Mouse (Mus musculus): ENCODE results near the gene Tspan32. TPM values are rescaled to one million over a fixed set of nuclear protein-coding genes. Genes with fewer than 3 reads are reported as not detected.
A peak's percentile ranks its signal among the peaks of the same experiment; 100 is the strongest.

Tspan32 gene
- under 1 TPM in 1 of 2 experiments, not detected in 1; 0.44 TPM for total RNA-seq (2021)
- long read RNA-seq, experiment 1 = 0 reads
- long read RNA-seq, experiment 2, full-length matches to known transcripts = 1 of 1 reads
- long read RNA-seq, experiment 2, partial matches to known transcripts = 0 of 1 reads
- long read RNA-seq, experiment 2, other reads (novel, unspliced or antisense) = 0 of 1 reads

DNA sequence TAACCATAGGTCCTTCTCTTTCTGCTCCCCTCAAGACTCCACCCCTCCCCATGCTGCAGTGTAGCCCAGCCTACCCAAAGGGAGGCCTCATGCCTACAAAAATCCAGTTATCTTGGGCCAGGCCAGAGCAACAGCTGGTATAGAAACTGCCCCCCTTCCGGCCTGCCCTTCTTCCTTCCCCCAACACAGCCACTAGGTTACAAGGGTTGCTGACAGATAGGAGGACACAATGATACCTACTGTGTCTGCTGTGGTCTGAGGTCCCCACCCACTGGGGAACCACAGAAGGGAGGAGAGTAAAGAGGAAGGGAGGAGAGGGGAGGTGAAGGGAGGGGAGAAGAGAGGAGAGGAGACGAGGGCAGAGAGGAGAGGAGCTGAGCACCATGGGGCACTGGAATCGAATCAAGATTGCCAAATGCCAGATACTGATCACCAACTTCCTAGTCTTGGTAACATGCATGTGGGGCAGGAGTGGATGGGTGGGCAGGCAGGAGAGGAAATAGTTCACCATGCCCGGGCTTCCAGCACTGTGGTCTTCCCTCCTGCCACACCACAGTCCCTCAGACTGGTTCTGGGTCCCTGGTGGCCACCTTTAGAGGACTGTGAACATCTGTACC is at the start of gene Tspan32:
Gene Tspan32 (plus strand): TSS at position 320 of the 617 bp plus-strand sequence.
- DNase-seq (ENCODE audit: low spot score in 2 of 2) = no peak

DNA sequence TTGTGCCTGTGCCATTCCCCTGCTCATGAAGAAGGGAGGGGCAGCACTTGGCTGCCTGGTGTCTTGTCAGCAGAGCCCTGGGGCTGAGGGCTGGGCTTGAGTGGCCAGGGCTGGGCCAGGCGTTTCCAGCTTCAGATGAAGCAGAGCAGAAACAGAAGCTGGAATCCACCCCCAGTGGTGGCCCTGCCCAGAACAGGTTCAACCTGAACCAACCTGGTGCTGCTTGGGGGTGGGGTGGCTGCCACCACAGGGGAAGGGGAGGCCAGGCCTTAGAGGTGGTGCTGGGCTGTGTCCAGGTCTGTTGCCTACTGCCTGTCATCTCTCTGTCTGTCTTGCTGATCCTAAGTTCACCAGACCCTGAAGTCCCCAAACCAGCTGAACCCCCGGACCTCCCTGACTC is 48.8 kb upstream of the Tspan32 start:
- DNase-seq (ENCODE audit: low spot score in 2 of 2) = no peak

- no peak for DNase-seq (ENCODE audit: low spot score in 2 of 2)
Measured at GRCm38 (mm10) chr7:142958817-142959216, 46.0 kb upstream of the Tspan32 start.

- no peak for DNase-seq (ENCODE audit: low spot score in 2 of 2)
Measured at GRCm38 (mm10) chr7:142959752-142960151, 45.1 kb upstream of the Tspan32 start.

GRCm38 (mm10) chr7:142967414-142967883 is 37.4 kb upstream of the Tspan32 start:
- DNase-seq (ENCODE audit: low spot score in 2 of 2) = peak; percentile 10 to 18

DNA sequence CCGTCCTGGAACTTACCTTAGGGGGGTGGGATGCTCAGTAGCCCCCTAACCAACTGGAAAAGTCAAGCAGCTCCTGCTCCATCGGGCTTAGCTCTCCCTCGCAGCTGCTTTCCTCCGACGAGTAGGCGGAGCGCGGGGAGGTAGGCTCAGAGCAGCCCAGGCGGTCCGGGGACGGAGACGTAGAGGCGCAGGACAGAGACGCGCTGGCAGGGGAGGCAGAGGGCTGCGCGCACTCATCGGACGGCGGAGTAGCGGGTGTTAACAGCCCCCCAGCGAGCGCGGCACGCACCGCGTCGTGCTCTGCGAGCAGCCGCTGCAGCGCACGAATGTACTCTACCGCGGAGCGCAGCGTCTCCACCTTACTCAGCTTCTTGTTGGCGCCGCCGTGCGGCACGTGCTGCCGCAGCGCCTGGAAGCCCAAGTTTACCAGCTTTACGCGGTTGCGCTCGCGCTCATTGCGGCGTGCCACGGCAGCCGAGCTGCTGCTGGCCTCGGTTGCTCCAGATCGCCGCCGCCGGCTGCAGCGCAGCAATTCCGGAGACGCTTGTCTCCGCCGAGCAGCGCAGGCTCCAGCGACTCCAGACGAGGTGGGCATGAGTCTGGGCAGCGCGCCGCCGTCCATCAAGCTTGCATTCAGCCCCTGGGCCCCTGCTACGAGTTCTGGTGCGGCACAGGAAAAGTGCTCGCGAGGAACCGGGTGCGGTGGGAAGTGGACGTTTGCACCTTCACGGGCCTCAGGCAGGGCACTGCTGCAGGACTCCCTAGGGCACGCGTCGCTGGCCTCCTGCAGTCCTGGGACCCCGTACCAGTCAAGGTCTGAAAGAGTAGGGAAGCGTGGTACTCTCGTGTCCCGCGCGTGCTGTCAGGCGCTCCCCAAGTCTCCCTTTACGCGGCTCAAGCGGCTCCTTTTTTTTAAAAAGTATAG is 36.7 kb upstream of the Tspan32 start:
- DNase-seq (ENCODE audit: low spot score in 2 of 2) = peak; percentile 44 to 68

- DNase-seq (ENCODE audit: low spot score in 2 of 2) = peak in 1 of 2 experiments; percentile 3
Measured at GRCm38 (mm10) chr7:142968809-142969511, 35.9 kb upstream of the Tspan32 start, which contains the start of gene Ascl2. Ascl2 (minus strand) TSS chr7:142969264.

DNA sequence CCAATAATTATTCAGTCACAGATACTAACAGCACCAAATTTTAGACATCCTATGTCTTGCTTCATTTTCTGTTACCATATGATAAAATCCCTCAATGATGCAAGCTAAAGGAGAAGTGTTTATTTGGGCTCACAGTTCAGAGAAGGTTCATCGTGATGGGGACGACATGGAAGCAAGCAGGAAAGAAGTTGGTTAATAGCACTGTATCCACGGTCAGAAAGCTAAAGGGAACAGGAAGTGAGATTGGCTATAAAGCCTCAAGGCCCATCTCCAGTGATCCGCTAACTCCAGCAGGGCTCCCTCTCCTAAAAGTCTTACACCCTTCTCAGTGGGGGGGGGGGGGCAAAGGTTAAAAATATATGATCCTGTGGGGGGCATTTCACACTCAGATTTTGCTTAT is 22.9 kb upstream of the Tspan32 start:
- DNase-seq (ENCODE audit: low spot score in 2 of 2) = no peak

GRCm38 (mm10) chr7:142985146-142985545 is 19.7 kb upstream of the Tspan32 start:
- DNase-seq (ENCODE audit: low spot score in 2 of 2) = no peak

DNA sequence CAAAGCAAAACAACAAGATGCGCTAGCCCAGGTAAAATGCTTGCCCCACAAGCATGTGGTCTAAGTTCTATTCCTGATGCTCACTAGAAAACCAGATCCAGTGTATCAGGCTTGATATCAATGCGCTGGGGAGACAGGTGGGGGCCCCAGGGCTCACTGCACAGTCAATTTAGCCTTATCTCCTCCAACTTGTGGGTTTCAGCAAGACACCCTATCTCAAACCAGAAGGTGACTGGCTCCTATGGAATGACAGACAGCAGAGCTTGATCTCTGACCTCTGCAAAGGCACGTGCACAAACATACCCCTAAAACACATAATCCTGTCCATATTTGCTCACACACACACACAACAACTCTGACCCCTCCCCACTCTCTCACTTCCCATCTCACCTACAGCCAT is 17.1 kb upstream of the Tspan32 start:
- no peak for DNase-seq (ENCODE audit: low spot score in 2 of 2)

- no peak for DNase-seq (ENCODE audit: low spot score in 2 of 2)
Measured at GRCm38 (mm10) chr7:142995004-142995403, 9.8 kb upstream of the Tspan32 start.

- DNase-seq (ENCODE audit: low spot score in 2 of 2) = no peak
Measured at GRCm38 (mm10) chr7:142995630-142996338, 9.1 kb upstream of the Tspan32 start.

GRCm38 (mm10) chr7:142996998-142997397 is 7.8 kb upstream of the Tspan32 start:
- DNase-seq (ENCODE audit: low spot score in 2 of 2) = no peak

- DNase-seq (ENCODE audit: low spot score in 2 of 2) = no peak
Measured at GRCm38 (mm10) chr7:142997403-142998150, 7.3 kb upstream of the Tspan32 start.

- no peak for DNase-seq (ENCODE audit: low spot score in 2 of 2)
Measured at GRCm38 (mm10) chr7:143002679-143003078, 2.2 kb upstream of the Tspan32 start.

DNA sequence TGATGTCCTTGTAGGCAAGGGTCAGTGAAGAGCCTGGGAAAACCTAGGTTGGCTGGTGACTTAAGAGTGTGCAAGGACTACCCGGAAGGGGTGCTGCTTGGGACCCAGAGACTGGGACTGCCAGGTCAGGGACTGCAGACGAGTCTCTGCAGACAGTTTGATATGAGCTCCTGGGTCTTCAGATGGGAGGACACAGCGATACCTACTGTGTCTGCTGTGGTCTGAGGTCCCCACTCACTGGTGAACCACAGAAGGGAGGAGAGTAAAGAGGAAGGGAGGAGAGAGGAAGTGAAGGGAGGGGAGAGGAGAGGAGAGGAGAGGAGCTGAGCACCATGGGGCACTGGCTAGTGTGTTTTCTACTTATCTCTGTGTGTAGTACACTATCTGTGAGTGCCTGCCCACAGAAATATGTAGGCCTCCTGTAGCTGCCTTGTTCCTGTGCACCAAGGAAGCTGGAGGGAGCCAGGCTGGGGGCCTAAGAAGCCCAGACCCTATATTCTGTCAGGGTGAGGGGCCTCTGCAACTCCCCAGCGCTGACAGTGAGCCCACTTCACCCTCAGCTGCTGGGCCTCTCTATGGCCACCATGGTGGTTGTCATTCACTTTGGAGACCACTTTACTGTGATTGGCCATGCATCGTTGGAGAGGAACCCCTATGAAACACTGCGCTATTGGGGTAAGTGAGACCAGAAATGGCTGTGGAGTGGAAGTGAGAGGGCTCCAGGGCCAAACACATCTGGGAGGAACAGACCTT is 674 bp downstream of the Tspan32 start:
- no peak for DNase-seq (ENCODE audit: low spot score in 2 of 2)

- DNase-seq (ENCODE audit: low spot score in 2 of 2) = no peak
Measured at GRCm38 (mm10) chr7:143006097-143006755, 1.4 kb downstream of the Tspan32 start.

DNA sequence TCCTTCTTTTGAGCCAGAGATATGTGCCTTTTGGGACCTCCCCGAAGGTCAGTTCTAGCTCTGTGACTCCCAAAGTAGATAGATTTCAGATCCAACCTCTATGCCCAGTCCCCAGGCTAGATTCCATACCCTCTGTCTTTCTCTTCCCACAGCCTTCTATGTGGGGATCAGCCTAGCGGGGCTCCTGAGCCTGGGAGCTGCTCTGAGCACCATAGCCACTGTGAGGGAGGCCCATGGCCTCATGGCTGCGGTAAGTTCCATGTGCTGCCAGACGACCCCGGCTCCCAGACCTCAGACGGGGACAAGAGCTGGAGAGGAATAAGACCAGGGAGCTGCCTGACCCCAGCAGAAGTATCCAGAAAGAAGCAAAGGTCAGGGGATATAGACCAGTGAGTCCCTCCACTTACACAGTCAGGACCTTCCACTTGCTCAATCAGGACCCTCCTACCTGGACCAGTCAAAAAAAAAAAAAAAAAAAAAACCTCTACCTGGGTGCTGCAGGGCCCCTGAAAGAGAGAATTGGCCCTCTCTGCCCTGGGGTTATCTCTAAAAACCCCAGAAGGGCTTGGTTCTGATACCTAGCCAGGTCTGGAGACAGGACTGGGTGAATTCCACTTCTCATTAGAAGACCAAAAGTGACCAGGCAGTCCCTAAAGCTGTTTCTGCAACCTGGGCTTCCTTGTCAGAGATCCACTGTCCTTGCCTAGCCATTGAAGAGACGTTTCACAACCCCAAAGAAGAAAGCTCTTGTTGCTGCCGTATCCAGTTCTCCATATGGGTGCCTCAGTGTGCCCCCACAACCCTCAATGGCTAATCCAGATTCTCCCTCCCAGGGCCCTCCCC is 2.1 kb downstream of the Tspan32 start:
- no peak for DNase-seq (ENCODE audit: low spot score in 2 of 2)
